Mouse (Mus musculus) G1E (cell line): ENCODE results near the gene Tspan9.

ENCODE experiments used
- CTCF ChIP-seq: IDR thresholded peaks from 2 replicates; pipeline ENCODE4 v1.5.1; 2012; ENCODE audit warnings: low read depth, low read length, inconsistent platforms, mixed read lengths
- TAL1 ChIP-seq: conservative IDR thresholded peaks from 2 replicates; pipeline ENCODE4 v1.6.1; 2012; ENCODE audit warnings: low read depth, low read length, inconsistent platforms, mixed read lengths

DNA sequence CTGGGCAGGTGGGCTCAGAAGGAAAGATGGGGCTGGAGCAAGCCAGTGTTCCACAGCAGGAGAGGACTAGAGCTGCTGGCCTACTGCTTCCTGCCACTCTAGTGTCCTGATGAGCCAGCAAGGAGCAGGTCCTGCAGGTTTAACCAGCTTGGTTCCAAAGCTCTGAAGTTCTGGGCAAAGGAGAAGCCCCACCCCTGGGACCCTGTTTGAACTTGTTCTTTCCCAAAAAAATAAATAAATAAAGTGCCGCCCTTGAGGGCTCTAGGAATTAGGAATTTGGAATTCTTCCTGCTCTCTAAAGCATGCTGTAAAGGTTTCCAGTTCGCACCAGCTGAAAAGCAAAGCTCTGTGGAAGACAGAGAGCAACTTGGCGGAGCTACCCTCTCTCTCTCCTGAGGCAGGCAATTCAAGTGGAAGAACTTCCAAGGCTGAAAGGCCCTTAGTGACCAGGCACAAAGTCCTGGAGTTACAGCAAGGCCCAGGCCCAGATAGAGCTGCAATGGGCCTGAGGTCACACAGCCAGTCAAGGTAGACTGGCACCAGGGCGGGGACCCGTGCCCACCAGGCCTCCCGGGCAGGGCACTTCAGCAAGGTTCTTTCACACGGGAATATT lies 38.6 kb downstream of the Tspan9 start:
- TF ChIP-seq CTCF (no peak), TAL1 (no peak)
